Mouse (Mus musculus) hindbrain, embryonic 12.5 days (tissue): Measurements from ENCODE around the gene Fxyd5. TPM values are rescaled to one million over a fixed set of nuclear protein-coding genes. Genes with fewer than 3 reads are reported as not detected.

Experiments used
- ATAC-seq: fragments of 200-750 bp; cut with Nextera tagmentation; 2 replicates; pipeline ENCODE4 v1.8.0; 2017; ENCODE audit warnings: moderate TSS enrichment; ENCODE audit not compliant: low FRiP score
- H3K27ac ChIP-seq: fragments of 300-500 bp; sonication (generic); 2 replicates; pipeline ENCODE4 v1.5.1; 2016; ENCODE audit warnings: mild to moderate bottlenecking
- H3K27me3 ChIP-seq: fragments of 300-500 bp; sonication (generic); 2 replicates; pipeline ENCODE4 v1.6.1; 2016; ENCODE audit warnings: mild to moderate bottlenecking
- H3K36me3 ChIP-seq: fragments of 300-500 bp; sonication (generic); 2 replicates; pipeline ENCODE4 v1.6.1; 2016; ENCODE audit warnings: mild to moderate bottlenecking
- H3K4me1 ChIP-seq: fragments of 300-500 bp; sonication (generic); 2 replicates; pipeline ENCODE4 v1.6.1; 2016
- H3K4me2 ChIP-seq: fragments of 300-500 bp; sonication (generic); replicated peaks from 2 replicates; pipeline ENCODE4 v1.6.1; 2016; ENCODE audit warnings: mild to moderate bottlenecking
- H3K4me3 ChIP-seq: fragments of 300-500 bp; sonication (generic); 2 replicates; pipeline ENCODE4 v1.5.1; 2016; ENCODE audit warnings: mild to moderate bottlenecking
- H3K9ac ChIP-seq: fragments of 300-500 bp; sonication (generic); 2 replicates; pipeline ENCODE4 v1.6.1; 2016; ENCODE audit warnings: mild to moderate bottlenecking, moderate library complexity
- H3K9me3 ChIP-seq: fragments of 300-500 bp; sonication (generic); replicated peaks from 2 replicates; pipeline ENCODE4 v1.6.1; 2016; ENCODE audit warnings: mild to moderate bottlenecking
- WGBS: fragments of 180-500 bp; shearing (Covaris S2); methylation state at CpG from one replicate; pipeline ENCODE4 v1.1.7; 2016; 5-methylcytosine and 5-hydroxymethylcytosine counted together
- microRNA-seq: library from miRNA; unstranded; fragments of <30 nt; microRNA quantifications from one replicate; pipeline ENCODE4, GENCODE M21; 2017
- polyA plus RNA-seq: library from polyadenylated mRNA; unstranded; fragments of >200 nt; fragmentation: Nextera tagmentation; extraction: Ambion mirVana; gene quantifications from 2 replicates; pipeline ENCODE4 v1.2.1, GENCODE M21; 2016

Fxyd5 gene
- polyA plus RNA-seq, 1 experiment from 2014 or later = 10.4 TPM

GRCm38 (mm10) chr7:31000505-31001020, 41.7 kb downstream of the Fxyd5 start:
- Histone ChIP-seq H3K9ac (no peak overlapping the region), H3K4me2 (no peak overlapping the region), H3K4me3 (no peak overlapping the region), H3K27me3 (no peaks in the 10 kb centered on the region), H3K36me3 (no peaks in the 10 kb centered on the region), H3K4me1 (peaks cover 9% of the 10 kb centered on the region; the same call in 1 of the 2 replicates), H3K9me3 (no peaks in the 10 kb centered on the region; the same call in 1 of the 2 replicates), H3K27ac (no peak overlapping the region)
- no peak for ATAC-seq
- 45% methylated on average over 7 of the region's 7 CpGs for WGBS

DNA sequence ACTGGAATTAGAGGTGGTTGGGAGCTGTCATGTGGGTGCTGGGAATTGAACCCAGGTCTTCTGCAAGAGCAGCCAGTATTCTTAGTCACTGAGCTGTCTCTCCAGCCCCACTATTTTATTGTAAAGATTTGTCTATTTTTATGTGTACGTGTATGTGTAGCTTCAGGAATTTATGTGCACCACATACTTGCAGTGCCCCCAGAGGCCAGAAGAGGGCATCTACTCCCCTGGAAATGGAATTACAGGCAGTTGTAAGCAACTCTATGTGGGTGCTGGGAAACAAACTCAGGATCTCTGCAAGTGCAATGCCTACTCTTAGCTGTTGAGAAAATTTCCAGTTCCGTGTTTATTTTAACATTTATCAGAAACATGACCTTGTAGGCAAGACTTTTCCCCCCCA, 45.8 kb downstream of the Fxyd5 start:
- Histone ChIP-seq H3K4me3 (no peak overlapping the region), H3K27ac (no peak overlapping the region), H3K27me3 (no peaks in the 10 kb centered on the region), H3K4me2 (no peak overlapping the region), H3K9me3 (no peaks in the 10 kb centered on the region; the same call in 1 of the 2 replicates), H3K4me1 (peaks cover 9% of the 10 kb centered on the region; the same call in 1 of the 2 replicates), H3K9ac (no peak overlapping the region), H3K36me3 (no peaks in the 10 kb centered on the region)
- 91% methylated on average over 2 of the region's 2 CpGs for WGBS
- ATAC-seq = no peak

DNA sequence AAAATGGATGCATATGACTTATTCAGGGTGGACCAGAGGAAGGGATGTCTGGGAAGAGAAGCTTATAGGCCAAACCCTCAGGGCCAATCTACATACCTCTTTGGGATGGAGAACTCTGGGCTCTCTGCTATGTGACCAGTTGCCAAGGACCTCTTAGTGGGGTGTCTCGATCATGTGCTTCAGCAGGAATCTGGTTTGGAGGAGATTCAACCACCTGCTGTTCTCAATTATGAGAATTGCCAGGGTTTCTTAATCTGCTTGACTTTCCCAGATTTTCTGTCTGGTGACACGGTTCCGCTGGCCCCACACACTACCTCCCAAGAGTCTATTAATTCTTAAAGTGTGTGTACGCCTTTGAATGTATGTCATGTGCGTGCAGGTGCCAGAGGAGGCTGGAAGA, 48.3 kb downstream of the Fxyd5 start:
- no peaks in the 10 kb centered on the region; the same call in 1 of the 2 replicates for H3K9me3 ChIP-seq
- 91% methylated on average over 5 of the region's 5 CpGs for WGBS
- H3K9ac ChIP-seq = no peak overlapping the region
- no peaks in the 10 kb centered on the region for H3K27me3 ChIP-seq
- H3K36me3 ChIP-seq = no peaks in the 10 kb centered on the region
- ATAC-seq = no peak
- no peaks in the 10 kb centered on the region for H3K4me1 ChIP-seq
- H3K4me2 ChIP-seq = no peak overlapping the region
- no peak overlapping the region for H3K27ac ChIP-seq
- no peak overlapping the region for H3K4me3 ChIP-seq

DNA sequence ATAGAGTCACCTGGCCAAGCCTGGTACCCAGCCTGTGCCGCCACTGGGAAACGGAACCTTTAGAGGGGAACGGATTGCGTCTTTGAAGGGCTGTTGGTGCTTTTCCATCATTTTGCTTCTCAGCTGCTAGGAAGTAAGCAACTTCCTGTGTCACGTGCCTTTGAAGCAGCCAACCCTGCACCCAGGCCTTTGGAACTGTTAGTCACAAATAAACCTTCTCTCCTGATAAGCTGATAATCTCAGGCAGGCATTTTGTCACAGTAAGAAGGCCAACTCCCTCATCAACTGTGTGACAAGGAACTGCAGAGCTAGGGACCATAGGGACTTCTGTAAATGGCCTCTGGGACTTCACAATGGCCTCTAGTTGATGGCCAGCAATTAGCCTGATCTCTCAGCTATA, 50.1 kb downstream of the Fxyd5 start:
- no peaks in the 10 kb centered on the region; the same call in 1 of the 2 replicates for H3K9me3 ChIP-seq
- 82% methylated on average over 5 of the region's 5 CpGs for WGBS
- no peak for ATAC-seq

DNA sequence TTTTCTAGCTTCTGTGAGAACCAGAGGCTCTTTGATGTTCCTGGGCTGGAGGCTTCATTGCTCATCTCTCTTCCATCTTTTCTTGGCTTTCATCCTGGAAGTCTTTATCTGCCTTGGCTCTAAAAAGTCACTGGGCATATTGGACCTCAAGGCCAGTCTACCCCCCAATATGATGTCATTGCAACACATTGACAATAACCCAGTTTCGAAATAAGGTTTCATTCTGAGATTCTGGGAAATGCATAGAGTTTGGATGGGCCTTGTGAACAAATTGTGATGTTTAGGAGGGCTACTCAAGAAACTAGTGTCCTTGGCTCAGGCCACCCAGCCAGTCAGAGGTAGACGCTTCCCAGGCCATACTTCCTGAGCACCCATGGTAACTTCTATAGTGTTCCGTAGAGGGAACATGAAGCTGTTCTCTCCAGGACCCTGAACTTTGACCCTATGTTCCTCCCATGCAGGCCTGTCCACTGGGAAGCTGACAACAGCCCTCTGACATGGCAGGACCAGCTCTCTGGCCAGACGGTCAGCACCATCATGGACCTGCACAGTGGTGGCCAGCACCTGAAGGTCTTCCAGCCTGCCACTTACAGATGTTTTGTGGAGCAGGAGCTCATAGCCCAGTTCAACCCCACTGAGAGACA, 53.6 kb downstream of the Fxyd5 start:
- Histone ChIP-seq H3K9ac (no peak overlapping the region), H3K36me3 (no peaks in the 10 kb centered on the region), H3K27ac (no peak overlapping the region), H3K4me1 (no peaks in the 10 kb centered on the region), H3K4me2 (no peak overlapping the region), H3K9me3 (no peaks in the 10 kb centered on the region), H3K27me3 (no peaks in the 10 kb centered on the region), H3K4me3 (no peak overlapping the region)
- no peak for ATAC-seq
- 75% methylated on average over 4 of the region's 4 CpGs for WGBS

More for the DNA sequence above, 50.1 kb downstream of the Fxyd5 start:
- H3K4me3 ChIP-seq = no peak overlapping the region
- no peak overlapping the region for H3K9ac ChIP-seq
- no peak overlapping the region for H3K4me2 ChIP-seq
- H3K4me1 ChIP-seq = no peaks in the 10 kb centered on the region
- no peaks in the 10 kb centered on the region for H3K27me3 ChIP-seq
- H3K36me3 ChIP-seq = no peaks in the 10 kb centered on the region
- H3K27ac ChIP-seq = no peak overlapping the region

DNA sequence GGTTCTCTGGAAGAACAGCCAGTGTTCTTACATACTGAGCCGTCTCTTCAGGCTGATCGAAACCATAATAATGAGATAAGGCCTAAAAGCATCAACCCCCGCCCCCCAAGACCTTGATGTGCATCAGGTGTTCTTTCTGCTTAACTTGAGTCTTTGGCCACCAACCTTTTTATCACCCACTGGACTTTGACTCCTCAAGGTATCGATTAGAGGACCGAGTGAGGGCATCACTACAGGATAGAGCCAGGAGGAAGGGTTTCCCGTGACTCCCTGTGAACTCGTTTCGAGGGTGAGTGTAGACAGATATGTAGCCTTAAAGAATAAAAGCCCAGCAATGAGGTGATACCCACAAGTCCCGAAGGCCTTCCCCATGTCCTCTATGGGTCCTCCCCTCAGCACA, 56.9 kb downstream of the Fxyd5 start:
- Histone ChIP-seq H3K9ac (no peak overlapping the region), H3K4me3 (no peak overlapping the region), H3K9me3 (no peaks in the 10 kb centered on the region; the same call in 1 of the 2 replicates), H3K27ac (no peak overlapping the region), H3K27me3 (no peaks in the 10 kb centered on the region), H3K36me3 (no peaks in the 10 kb centered on the region), H3K4me1 (no peaks in the 10 kb centered on the region), H3K4me2 (no peak overlapping the region)
- 88% methylated on average over 9 of the region's 9 CpGs for WGBS
- no peak for ATAC-seq

Small RNAs within 50 kb of the gene (microRNA-seq; reads per million reads assigned to microRNA genes)
- not detected for gene Mir7050

Other genes starting within 250 kb of the Fxyd5 start
- gene Ffar2, start 218.7 kb downstream of the Fxyd5 start, polyA plus RNA-seq = not detected in 2 replicates
- gene Ffar3, start 186.3 kb downstream of the Fxyd5 start, polyA plus RNA-seq = not detected in 2 replicates
- gene Ffar1, start 180.9 kb downstream of the Fxyd5 start, polyA plus RNA-seq = not detected in 2 replicates
- not detected in 2 replicates for gene Cd22, start 162.1 kb downstream of the Fxyd5 start, polyA plus RNA-seq
- 0.56 and 0.61 TPM in 2 replicates for gene Mag, start 127.6 kb downstream of the Fxyd5 start, polyA plus RNA-seq
- not detected in 2 replicates for gene Hamp2, start 117.8 kb downstream of the Fxyd5 start, polyA plus RNA-seq
- not detected in 2 replicates for gene Hamp, start 98.4 kb downstream of the Fxyd5 start, polyA plus RNA-seq
- gene Usf2, start 85.7 kb downstream of the Fxyd5 start, polyA plus RNA-seq = 29.7 and 32.7 TPM in 2 replicates
- gene Lsr, start 69.0 kb downstream of the Fxyd5 start, polyA plus RNA-seq = 16.6 and 20.2 TPM in 2 replicates
- gene Fam187b, start 68.7 kb downstream of the Fxyd5 start, polyA plus RNA-seq = 0.89 and 1.4 TPM in 2 replicates
- 26.3 and 29.8 TPM in 2 replicates for gene Fxyd7, start 9.0 kb upstream of the Fxyd5 start, polyA plus RNA-seq
- 25.3 and 34.7 TPM in 2 replicates for gene Fxyd1, start 14.7 kb upstream of the Fxyd5 start, polyA plus RNA-seq
- gene Lgi4, start 16.9 kb upstream of the Fxyd5 start, polyA plus RNA-seq = 2.1 TPM in 2 replicates
- 5.5 and 12.3 TPM in 2 replicates for gene Fxyd3, start 34.2 kb upstream of the Fxyd5 start, polyA plus RNA-seq
- 2.3 and 2.7 TPM in 2 replicates for gene Hpn, start 72.8 kb upstream of the Fxyd5 start, polyA plus RNA-seq
- 2.7 and 3.8 TPM in 2 replicates for gene Scn1b, start 84.5 kb upstream of the Fxyd5 start, polyA plus RNA-seq
- gene Gramd1a, start 113.4 kb upstream of the Fxyd5 start, polyA plus RNA-seq = 185 and 202 TPM in 2 replicates
- gene Scgb2b2, start 248.0 kb upstream of the Fxyd5 start, polyA plus RNA-seq = not detected in 2 replicates
- not detected in 2 replicates for gene Scgb1b2, start 249.3 kb upstream of the Fxyd5 start, polyA plus RNA-seq